Mouse (Mus musculus) liver, postnatal 0 days (tissue): ENCODE results near the gene Cdc42se1. TPM values are rescaled to one million over a fixed set of nuclear protein-coding genes. Genes with fewer than 3 reads are reported as not detected.

ENCODE experiments used
- ATAC-seq: fragments of 200-750 bp; cut with Nextera tagmentation; 2 replicates; pipeline ENCODE4 v1.8.0; 2017; ENCODE audit warnings: mild to moderate bottlenecking, moderate library complexity
- DNase-seq: peaks from one replicate; pipeline ENCODE4 v3.0.0-alpha.2; 2016
- H3K27ac ChIP-seq: fragments of 300-500 bp; sonication (generic); 2 replicates; pipeline ENCODE4 v1.5.1; 2014; ENCODE audit warnings: antibody characterized with exemption, moderate library complexity, mild to moderate bottlenecking, low read depth
- H3K27me3 ChIP-seq: fragments of 300-500 bp; sonication (generic); 2 replicates; pipeline ENCODE4 v1.6.1; 2014; ENCODE audit warnings: low read length, control low read depth, mixed read lengths; ENCODE audit not compliant: insufficient read depth
- H3K36me3 ChIP-seq: fragments of 300-500 bp; sonication (generic); replicated peaks from 2 replicates; pipeline ENCODE4 v1.6.1; 2014; ENCODE audit warnings: mild to moderate bottlenecking, control low read depth, low read length, moderate library complexity, mixed read lengths; ENCODE audit not compliant: insufficient read depth
- H3K4me1 ChIP-seq: fragments of 300-500 bp; sonication (generic); 2 replicates; pipeline ENCODE4 v1.6.1; 2014; ENCODE audit warnings: antibody characterized with exemption, mild to moderate bottlenecking, control low read depth; ENCODE audit not compliant: insufficient read depth
- H3K4me2 ChIP-seq: fragments of 300-500 bp; sonication (generic); 2 replicates; pipeline ENCODE4 v1.6.1; 2014; ENCODE audit warnings: low read depth, mild to moderate bottlenecking, low read length, moderate library complexity, mixed read lengths
- H3K4me3 ChIP-seq: fragments of 300-500 bp; sonication (generic); 2 replicates; pipeline ENCODE4 v1.5.1; 2014; ENCODE audit warnings: low read depth, low read length
- H3K9ac ChIP-seq: fragments of 300-500 bp; sonication (generic); replicated peaks from 2 replicates; pipeline ENCODE4 v1.6.1; 2014; ENCODE audit warnings: mild to moderate bottlenecking, moderate library complexity
- H3K9me3 ChIP-seq: fragments of 300-500 bp; sonication (generic); 2 replicates; pipeline ENCODE4 v1.6.1; 2016; ENCODE audit warnings: mild to moderate bottlenecking, control low read depth, low read length, mixed read lengths
- CTCF ChIP-seq: sonication (generic); IDR thresholded peaks from 2 replicates; pipeline ENCODE4 v1.5.1; 2016; ENCODE audit warnings: antibody characterized with exemption, low read depth
- EP300 ChIP-seq: IDR thresholded peaks from 2 replicates; pipeline ENCODE4 v1.6.1; 2016; ENCODE audit warnings: antibody characterized with exemption, low read depth, mild to moderate bottlenecking
- WGBS: fragments of 180-500 bp; shearing (Covaris S2); extraction: QIAGEN DNeasy Blood & Tissue Kit; methylation state at CpG from one replicate; pipeline ENCODE4 v1.1.7; 2014; ENCODE audit not compliant: insufficient replicate concordance; 5-methylcytosine and 5-hydroxymethylcytosine counted together
- polyA plus RNA-seq: library from polyadenylated mRNA; unstranded; fragments of >200 nt; fragmentation: Nextera tagmentation; extraction: Ambion mirVana; gene quantifications from 2 replicates; pipeline ENCODE4 v1.2.1, GENCODE M21; 2015

Cdc42se1 gene
- polyA plus RNA-seq, 1 experiment from 2014 or later, result 31.7 TPM

DNA sequence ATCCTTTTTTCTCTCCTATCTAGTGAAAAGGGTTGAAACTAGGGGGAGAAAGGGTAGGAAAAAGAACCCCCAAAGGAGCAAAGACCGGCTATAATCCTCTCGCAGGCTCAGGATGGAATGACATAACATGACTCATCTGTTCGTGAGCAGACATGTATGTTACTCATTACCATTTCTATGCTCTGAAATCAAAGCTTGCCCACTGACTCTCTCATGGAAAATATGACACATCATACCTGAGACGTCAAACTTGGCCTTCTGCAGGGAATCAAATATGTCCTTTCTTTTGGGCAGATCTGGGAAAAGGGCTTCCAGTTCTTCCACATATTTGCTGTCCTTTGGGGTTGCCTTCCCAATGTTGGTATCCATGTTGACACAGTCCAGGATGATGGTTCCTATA is 33.4 kb downstream of the Cdc42se1 start:
- DNase-seq, result no peak
- no peak overlapping the region for H3K4me3 ChIP-seq
- H3K4me2 ChIP-seq, result no peak overlapping the region
- no peak overlapping the region for H3K27ac ChIP-seq
- ATAC-seq, result no peak
- H3K36me3 ChIP-seq, result peaks cover 29% of the 10 kb centered on the region
- H3K9ac ChIP-seq, result no peak overlapping the region
- TF ChIP-seq EP300, result no peak
- TF ChIP-seq CTCF, result no peak
- no peaks in the 10 kb centered on the region for H3K9me3 ChIP-seq
- 0 out of 2 replicates have a peak, but pooled peaks cover under 1% of the 10 kb centered on the region for H3K4me1 ChIP-seq
- 89% methylated on average over 4 of the region's 4 CpGs for WGBS
- H3K27me3 ChIP-seq, result no peaks in the 10 kb centered on the region

DNA sequence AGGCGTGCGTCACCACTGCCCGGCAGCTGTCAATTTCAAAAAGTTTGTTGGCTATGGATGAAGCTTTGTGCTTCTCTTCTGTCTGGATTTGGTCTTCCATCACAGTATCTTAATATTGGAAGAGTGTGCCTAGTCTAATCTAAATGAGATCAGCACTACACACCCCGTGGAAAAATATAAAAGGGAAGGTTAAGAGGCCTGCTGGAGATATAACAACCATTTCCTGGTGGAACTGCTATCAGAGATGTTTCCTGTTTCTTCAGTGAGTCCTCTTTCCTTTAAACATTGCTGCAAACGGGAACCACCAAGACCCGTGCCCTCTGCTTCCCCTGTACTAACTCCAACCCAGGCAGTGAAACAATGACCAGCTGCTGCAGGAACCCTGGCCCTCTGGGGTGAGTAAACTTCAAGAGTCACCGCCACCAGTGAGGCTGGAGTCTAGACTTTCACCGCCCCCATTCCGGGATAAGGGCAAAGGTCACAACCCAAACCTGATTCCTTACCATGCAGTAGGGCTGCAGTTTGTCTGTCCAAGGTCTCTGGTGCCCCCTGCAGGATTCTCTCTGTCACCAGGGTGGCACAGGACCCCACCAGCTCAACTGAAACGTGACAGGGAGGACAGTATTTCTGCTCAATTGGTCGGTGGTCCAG is 34.7 kb downstream of the Cdc42se1 start:
- H3K36me3 ChIP-seq, result peaks cover 22% of the 10 kb centered on the region
- no peaks in the 10 kb centered on the region for H3K27me3 ChIP-seq
- 32% methylated on average over 11 of the region's 11 CpGs for WGBS
- no peak overlapping the region for H3K9ac ChIP-seq
- TF ChIP-seq EP300 (peak; percentile 35; the same call in 1 of the 2 replicates), CTCF (peak; percentile 92)
- ATAC-seq (peak; percentile 72), DNase-seq (peak; percentile 88)
- peak overlapping the region; percentile 58 for H3K27ac ChIP-seq
- 0 out of 2 replicates have a peak, but pooled peaks cover 6% of the 10 kb centered on the region for H3K4me1 ChIP-seq
- H3K9me3 ChIP-seq, result no peaks in the 10 kb centered on the region
- no peak overlapping the region for H3K4me2 ChIP-seq
- H3K4me3 ChIP-seq, result no peak overlapping the region

DNA sequence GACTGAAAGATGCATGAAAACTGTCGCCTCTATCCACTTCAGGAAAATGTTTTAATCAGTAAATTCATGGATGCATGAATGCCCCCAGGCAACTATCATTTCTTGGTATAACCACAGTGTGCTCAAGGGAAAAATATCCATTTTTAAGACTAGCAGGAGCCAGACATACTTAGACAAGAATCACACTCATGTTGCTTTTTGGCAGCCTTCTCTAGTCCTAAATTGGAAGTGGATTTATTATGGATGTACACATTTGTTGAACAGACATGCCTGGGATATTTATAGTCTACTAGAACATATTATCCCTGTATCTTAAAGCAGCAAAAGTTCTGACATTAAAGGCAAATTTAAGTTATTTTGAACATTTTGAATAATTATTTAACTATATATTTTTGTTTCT is 36.2 kb downstream of the Cdc42se1 start:
- H3K4me2 ChIP-seq, result no peak overlapping the region
- H3K4me1 ChIP-seq, result 0 out of 2 replicates have a peak, but pooled peaks cover 6% of the 10 kb centered on the region
- ATAC-seq (no peak), DNase-seq (no peak)
- H3K27ac ChIP-seq, result no peak overlapping the region
- 70% methylated on average over 1 of the region's 1 CpGs for WGBS
- no peak overlapping the region for H3K4me3 ChIP-seq
- TF ChIP-seq CTCF (no peak), EP300 (no peak)
- H3K9ac ChIP-seq, result no peak overlapping the region
- peaks cover 7% of the 10 kb centered on the region for H3K36me3 ChIP-seq
- no peaks in the 10 kb centered on the region for H3K9me3 ChIP-seq
- no peaks in the 10 kb centered on the region for H3K27me3 ChIP-seq

DNA sequence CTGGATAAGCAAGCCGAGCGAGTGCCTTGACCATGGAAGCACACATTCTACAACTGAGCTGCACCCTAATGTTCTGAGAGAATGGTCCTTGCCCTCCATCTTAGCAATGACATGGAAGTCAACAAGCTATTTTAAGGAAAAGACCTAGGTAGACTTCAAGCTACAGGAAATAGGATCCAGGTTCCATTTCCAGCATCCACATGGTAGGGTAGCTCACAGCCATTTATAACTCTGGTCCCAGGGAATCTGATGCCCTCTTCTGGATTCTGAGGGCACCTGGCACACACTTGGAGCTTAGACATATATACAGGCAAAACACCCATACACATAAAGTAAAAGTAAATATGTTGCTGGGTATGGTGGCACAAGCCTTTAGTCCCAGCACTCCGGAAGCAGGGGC is 37.5 kb downstream of the Cdc42se1 start:
- Histone ChIP-seq H3K4me1 (0 out of 2 replicates have a peak, but pooled peaks cover 6% of the 10 kb centered on the region), H3K36me3 (peaks cover 6% of the 10 kb centered on the region), H3K9ac (no peak overlapping the region), H3K27ac (no peak overlapping the region), H3K9me3 (no peaks in the 10 kb centered on the region), H3K27me3 (no peaks in the 10 kb centered on the region), H3K4me2 (no peak overlapping the region), H3K4me3 (no peak overlapping the region)
- ATAC-seq, result no peak
- no peak for DNase-seq
- WGBS, result 92% methylated on average over 3 of the region's 3 CpGs
- TF ChIP-seq CTCF (no peak), EP300 (no peak)

DNA sequence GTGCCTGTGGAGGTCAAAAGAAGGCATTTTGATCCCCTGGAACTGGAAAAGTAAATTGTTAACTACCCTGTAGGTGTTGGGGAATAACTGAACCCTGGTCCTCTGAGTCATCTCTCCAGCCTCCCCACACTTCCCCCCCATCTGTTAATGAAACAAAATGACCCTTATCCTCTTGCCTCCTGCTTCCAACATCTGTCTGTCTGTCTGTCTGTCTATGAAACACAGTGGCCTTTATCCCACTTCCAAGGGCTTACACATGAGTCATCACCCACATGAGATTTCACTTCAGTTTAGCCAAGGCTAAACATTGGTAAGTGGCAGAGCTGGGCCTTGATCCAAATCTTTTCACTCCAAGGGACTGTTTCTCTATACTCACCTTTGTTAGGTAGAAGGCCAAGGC is 39.3 kb downstream of the Cdc42se1 start:
- H3K27ac ChIP-seq, result peak overlapping the region; percentile 83
- H3K9ac ChIP-seq, result no peak overlapping the region
- no peak overlapping the region for H3K4me2 ChIP-seq
- peak; percentile 84 for ATAC-seq
- no peaks in the 10 kb centered on the region for H3K9me3 ChIP-seq
- peak; percentile 25 for DNase-seq
- TF ChIP-seq EP300 (peak; percentile 80), CTCF (no peak)
- H3K27me3 ChIP-seq, result no peaks in the 10 kb centered on the region
- H3K36me3 ChIP-seq, result peaks cover 6% of the 10 kb centered on the region; the same call in 1 of the 2 replicates
- H3K4me3 ChIP-seq, result no peak overlapping the region
- H3K4me1 ChIP-seq, result 0 out of 2 replicates have a peak, but pooled peaks cover 6% of the 10 kb centered on the region

DNA sequence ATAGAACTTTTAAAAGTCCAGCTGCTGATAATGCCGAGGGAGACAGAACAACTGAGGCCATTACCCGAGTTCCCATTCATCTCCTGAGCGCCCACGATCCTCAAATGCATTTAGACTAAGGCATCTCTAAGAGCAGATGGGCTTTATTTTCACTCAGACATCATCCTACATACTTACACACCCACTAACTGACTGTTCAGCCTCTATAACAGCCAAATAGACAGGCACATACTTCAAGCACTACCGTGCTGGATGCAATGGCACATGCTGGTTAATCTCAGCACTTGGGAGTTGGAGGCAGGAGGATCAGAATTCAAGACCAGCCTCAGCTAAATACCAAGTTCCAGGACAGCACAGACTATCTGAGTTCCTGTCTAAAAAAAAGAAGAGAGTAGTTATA is 41.3 kb downstream of the Cdc42se1 start:
- Histone ChIP-seq H3K4me2 (no peak overlapping the region), H3K36me3 (peaks cover 6% of the 10 kb centered on the region; the same call in 1 of the 2 replicates), H3K4me1 (0 out of 2 replicates have a peak, but pooled peaks cover 6% of the 10 kb centered on the region), H3K9me3 (no peaks in the 10 kb centered on the region), H3K27ac (no peak overlapping the region), H3K4me3 (no peak overlapping the region), H3K9ac (no peak overlapping the region), H3K27me3 (no peaks in the 10 kb centered on the region)
- ATAC-seq, result no peak
- no peak for DNase-seq
- no peak for TF ChIP-seq CTCF
- no peak for TF ChIP-seq EP300
- WGBS, result 86% methylated on average over 5 of the region's 5 CpGs
